Mouse (Mus musculus) gastrocnemius, adult 8-10 months (tissue): Measurements from ENCODE around the gene Mrap2. TPM values are rescaled to one million over a fixed set of nuclear protein-coding genes. Genes with fewer than 3 reads are reported as not detected.

ENCODE experiments used
- DNase-seq, 2 experiments: peaks; one replicate each; pipeline ENCODE4 v3.0.0; 2022; ENCODE audit warnings: low spot score in 2 of 2
- total RNA-seq, 4 experiments: library from RNA; stranded (reverse); gene quantifications; 2 replicates each; pipeline ENCODE4 v1.2.4; 2022

Mrap2 gene
- total RNA-seq, 4 experiments from 2014 or later: 0.13 to 0.31 (median 0.24) TPM

DNA sequence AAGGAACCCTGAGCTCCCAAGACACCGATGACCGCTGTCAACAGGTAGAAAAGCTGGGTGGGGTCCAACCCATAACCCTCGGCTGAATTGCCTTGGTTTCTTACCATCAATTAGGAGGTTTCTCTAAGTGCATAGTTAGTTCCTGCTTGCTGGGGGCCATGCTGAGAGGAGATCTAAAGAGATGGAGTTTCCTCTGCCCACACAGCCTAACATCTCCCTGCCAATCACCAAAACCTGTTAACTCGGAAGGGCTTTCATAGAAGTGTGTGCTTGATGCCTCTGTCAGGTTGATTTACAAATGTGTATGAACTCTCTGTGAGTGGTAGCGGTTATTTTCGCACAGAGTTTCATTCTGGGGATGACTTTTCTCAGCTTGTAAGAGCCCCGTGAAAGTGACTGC, 34.4 kb downstream of the Mrap2 start:
- DNase-seq: no peak

DNA sequence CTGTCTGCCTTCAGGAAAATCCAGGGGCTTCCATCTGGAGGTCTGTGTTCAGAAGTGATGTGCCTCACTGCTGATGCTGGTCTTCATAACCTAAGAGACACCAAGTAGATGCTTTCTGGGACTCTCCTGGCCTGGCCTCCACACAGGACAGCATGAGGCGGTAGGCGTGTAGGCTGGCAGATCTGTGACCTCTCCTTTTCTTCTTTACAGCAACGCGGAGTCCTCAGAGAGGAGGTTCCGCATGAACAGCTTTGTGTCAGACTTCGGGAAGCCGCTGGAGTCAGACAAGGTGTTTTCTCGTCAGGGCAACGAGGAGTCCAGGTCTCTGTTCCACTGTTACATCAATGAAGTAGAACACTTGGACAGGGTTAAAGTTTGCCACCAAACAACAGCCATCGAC, 38.1 kb downstream of the Mrap2 start:
- no peak for DNase-seq

DNA sequence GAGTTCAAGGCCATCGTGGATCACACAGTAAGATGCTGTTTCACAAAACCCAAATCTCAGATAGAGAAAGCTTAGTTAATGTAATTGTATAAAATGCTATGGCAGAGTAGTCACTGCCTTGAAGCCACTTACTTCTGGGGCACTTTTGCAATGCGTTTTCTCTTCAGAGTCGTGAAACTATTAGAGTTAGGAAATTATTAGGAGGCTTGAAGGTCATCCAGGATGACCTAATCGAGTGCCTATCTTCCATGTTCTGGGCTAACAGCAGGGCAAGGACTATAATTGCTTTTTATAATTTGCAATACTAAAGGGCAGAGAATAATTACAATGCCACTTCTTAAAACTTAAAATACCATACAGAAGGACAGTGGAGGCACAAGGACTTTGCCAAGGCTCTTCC, 43.2 kb downstream of the Mrap2 start:
- DNase-seq: no peak

DNA sequence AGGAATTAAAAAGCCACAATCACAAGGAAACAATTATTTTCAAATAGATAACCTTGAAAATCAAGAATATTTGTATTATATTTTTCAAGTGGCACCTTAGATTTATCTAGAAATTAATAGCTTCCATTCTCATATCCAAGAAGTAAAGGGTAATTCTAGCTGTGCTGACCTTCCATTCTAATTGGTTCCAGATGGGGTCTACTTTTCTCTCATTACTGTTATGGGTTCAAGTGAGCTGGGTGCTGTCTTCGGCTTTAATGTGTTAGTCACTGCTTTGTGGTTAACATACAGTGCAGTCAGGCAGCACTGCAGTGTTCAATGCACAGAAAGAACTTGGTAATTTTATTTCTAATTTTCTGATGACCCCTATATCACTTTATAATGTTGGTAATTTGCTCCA, 49.6 kb downstream of the Mrap2 start:
- no peak for DNase-seq

DNA sequence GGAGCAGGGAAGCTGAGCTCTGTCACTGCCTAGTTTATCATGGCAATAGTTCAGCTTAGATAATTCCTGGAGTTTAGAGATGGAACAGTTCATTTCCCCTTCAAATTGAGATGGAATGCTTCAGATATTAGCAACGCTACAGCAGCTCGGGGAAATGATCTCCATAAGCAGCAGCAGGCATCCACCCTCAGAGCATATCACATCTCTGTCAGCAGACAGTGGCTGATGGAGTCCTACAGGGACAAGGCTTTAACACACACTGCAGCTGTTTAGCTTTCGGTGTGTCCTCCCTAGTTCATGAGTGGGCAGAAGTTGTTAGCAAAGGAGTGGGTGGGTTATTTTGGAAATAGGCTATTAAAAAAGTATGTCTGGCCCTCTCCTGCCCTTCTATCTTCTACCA, 53.2 kb downstream of the Mrap2 start:
- DNase-seq: no peak

DNA sequence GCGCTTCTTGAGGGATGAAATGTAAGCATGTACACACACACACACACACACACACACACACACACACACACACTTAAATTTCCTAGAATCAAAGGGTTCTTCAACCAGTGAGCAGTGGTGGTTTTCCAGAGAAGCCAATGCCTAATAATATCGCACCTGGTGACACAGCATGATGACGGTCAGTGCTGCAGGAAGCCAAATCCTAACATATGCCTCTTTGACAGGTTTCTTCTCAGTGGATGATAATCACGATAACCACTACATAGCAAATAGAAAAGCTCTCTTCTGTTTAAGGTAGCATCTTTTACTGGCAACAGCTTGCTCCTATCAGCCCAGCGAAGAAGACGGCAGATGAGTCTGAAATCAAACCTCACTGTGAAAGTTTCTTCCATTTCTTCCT, 53.9 kb downstream of the Mrap2 start:
- DNase-seq: no peak

DNA sequence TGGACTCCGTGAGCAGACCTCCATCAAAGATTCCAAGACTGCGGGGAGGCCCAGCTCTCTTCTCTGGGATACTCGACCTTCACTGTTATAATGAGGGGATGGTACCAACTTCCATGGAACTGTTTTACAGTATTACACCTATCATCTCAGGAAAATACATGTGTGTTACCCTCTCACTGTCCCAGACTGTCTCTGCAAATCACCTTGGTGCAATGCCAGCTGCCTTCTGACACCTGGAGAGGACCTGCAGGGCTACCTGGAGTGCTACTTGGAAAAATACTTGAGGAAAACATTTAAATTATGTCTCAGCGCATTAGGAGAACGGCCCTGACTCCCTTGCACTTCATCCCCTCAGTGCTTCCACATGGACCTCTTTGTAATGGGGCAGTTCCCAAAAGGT, 56.3 kb downstream of the Mrap2 start:
- no peak for DNase-seq

DNA sequence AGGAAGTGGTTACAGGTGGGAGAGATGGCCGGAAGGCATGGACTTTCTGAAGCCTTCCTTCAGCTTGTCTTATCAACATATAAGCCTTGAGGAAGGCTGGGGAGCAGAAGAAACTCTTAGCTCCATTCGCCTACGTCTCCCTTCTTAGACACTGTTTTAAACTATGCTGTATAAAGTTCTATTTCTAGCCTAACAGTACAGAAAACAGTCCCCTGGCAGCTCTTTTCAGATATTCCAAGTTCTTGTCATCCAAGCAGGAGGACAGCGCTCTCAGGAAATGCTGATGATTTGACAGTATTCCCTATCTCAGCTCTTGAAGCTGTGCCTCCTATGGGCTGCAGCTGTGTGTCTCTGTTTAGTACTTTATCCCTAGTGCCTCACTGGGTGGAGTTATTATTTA, 56.8 kb downstream of the Mrap2 start:
- DNase-seq: no peak

DNA sequence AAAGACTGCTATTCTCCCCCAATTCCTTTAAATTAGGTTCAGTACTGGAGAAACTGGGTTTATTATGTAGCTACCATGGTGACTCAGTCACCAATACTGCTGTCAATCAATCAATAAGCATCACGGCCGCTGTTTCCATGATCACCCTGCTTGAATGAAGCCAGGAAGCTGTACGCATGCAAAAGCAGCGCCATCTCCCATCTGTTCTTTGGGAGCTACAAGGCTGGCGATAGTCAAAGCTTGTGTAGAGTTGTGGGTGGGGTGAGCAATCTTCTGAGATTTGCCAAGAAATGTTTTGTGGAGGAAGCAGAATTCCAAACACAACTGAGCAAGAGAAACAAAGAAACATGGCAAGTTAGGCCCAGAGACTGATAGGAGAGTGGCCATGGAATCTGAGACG, 58.3 kb downstream of the Mrap2 start:
- no peak for DNase-seq

DNA sequence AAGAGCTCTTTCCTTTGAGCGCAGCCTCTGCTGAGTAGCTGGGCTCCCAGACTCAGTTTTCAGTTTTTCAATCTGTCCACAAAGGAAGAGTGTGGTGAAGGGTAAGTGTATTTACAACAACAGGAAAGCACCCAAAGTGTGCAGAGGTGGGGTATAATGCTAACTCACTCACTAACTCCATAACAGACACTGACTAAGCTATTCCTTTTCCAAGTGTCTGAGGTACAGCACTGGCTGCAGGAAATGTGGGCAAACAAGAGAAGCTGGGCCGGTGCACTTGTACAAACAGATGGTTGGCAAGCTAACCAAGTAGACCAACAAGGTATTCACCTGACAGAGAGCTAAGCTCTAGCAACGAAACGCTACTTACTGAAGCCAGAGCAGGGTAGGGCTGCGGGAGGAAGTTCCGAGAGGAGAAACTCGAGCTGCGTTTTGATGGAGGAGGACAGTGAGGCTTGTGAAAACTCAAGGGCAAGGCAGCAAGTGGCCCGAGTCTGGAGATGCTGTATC, 66.8 kb downstream of the Mrap2 start:
- no peak for DNase-seq

DNA sequence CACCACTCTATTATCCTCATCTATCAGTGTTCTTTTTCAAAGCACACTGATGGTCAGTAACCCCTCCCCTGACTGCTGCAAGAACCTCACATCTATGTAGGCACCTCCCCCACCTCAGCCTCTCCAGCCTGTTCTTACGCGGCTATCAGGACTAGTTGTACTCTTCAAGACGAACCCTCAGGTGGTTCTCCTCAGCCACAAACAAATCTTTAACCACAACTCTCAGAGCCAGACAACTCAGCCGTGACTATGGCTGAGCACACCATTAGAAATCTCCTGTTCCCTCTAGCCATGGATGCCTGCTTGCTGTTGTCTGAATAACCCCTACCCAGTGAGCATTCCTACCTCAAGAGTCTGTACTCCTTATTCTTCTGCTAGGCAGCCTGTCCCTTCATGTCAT, 69.1 kb downstream of the Mrap2 start:
- DNase-seq: no peak

Other genes starting within 250 kb of the Mrap2 start
- gene Ripply2, start 128.8 kb upstream of the Mrap2 start, total RNA-seq: not detected
- gene Cyb5r4, start 122.3 kb upstream of the Mrap2 start, total RNA-seq: 10 to 100 TPM; 25.2 to 40.3 (median 27.0) TPM
- 1 to 10 TPM; 1.1 to 2.4 (median 1.4) TPM for gene Cep162, start 111.2 kb downstream of the Mrap2 start, total RNA-seq